Mouse (Mus musculus) cerebellum, adult 18-20 months (tissue): ENCODE results near the gene Metap1.
"Not testable (repeated sequence)": the region's sequence is repeated elsewhere in the genome, so short reads cannot be mapped to it uniquely, and the experiment has no call there.

Experiments used
- DNase-seq, 2 experiments: peaks; one replicate each; pipeline ENCODE4 v3.0.0; 2021

Metap1 gene

GRCm38 (mm10) chr3:138499854-138500740, 10.8 kb upstream of the Metap1 start:
- no peak for DNase-seq

- no peak for DNase-seq
These were observed 9.4 kb upstream of the Metap1 start for GRCm38 (mm10) chr3:138498731-138499130.

- no peak for DNase-seq
These were observed 6.1 kb upstream of the Metap1 start for GRCm38 (mm10) chr3:138495166-138496145.

- DNase-seq, result no peak
These were observed 5.2 kb upstream of the Metap1 start for GRCm38 (mm10) chr3:138494565-138494964.

DNA sequence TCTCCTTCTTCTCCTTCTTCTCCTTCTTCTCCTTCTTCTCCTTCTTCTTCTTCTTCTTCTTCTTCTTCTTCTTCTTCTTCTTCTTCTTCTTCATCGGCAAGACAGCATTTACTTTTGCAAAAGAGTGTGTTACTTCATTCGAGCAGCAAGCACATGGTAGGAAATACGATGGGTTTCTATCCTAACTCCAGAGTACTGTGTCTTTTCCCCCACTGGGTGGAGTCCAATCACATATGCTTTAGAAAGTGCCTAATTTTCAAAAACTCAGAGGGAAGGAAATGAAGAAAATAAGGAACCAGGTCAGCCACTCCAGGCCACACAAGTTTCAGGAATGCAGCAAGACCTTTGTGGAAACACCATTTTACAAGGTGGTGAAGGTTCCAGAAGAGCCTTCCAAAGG, 4.4 kb upstream of the Metap1 start:
- DNase-seq, result no peak

GRCm38 (mm10) chr3:138490034-138490337, 671 bp upstream of the Metap1 start:
- peak; percentile 17 to 27 for DNase-seq

- peak in 1 of 2 experiments; percentile 7 for DNase-seq
These were observed 560 bp downstream of the Metap1 start for GRCm38 (mm10) chr3:138488584-138489326.

DNA sequence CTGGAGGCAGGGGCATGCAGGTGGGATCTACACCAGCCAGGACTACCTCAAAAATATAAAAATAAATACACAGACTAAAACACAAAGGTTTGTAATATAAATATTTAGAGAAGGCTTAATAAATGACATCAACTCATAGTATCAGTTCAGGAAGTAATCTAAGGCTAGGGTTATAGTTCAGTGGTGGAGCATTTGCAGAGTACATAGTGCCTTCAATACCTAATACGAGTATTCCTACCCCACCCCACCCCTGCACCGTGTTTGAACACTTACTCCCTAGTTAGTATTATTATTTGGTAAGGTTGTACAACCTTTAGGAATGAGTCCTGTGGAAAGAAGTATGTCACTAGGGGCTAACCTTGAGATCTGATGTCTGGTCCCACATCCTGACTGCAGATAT, 6.1 kb downstream of the Metap1 start:
- DNase-seq, result no peak

DNA sequence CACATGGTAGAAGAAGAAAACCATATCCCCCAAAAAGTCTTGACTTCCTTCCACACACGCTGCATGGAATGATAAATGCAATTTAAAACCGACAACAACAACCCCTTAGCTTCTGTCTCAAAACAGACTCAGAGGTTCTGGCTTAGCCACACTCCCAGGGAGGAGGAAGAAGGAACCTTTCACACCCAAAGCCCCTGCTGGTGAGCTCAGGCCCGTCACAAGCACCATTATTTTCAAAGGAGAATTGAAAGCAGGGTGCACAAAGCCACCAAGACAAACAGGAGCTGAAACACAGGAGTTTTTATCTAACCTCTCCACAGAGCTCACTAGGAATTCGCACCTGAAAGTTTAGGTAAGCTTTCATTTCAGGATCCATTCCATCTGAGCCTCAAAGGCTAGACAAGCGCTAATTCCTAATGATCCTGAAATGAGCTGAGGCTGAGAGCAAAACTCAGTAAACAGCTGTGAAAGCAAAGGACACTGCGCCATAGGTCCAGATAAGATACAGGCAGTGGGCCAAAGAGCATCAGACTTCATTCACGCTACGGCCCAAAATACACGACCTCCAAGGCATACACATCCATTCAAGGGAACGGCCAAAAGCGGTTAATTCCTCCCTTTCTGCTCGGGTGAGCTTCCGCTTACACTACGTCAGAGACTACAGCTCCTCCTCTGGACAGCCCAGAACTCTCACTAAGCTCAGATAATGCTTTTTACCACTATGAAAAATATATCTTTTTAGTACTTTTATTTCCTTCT, 7.6 kb downstream of the Metap1 start:
- DNase-seq, result no peak

DNA sequence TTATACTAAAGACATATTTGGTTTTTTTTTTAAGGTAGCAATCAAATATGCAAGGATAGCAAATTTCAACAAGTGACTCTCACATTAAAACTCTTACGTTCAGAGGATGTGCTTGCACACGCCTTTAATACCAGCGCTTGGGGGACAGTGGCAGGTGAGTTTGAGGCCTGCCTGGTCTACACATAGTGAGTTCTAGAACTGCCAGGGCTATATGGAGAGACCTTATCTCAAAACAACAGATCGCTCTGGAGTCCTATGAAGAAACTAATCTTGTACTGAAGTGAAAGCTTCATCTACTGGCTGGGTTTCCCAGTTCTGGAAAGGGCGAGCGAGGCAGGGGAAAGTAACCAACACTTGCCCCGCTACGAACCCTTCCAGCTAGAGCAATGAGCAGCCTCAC, 9.8 kb downstream of the Metap1 start:
- DNase-seq, result no peak

DNA sequence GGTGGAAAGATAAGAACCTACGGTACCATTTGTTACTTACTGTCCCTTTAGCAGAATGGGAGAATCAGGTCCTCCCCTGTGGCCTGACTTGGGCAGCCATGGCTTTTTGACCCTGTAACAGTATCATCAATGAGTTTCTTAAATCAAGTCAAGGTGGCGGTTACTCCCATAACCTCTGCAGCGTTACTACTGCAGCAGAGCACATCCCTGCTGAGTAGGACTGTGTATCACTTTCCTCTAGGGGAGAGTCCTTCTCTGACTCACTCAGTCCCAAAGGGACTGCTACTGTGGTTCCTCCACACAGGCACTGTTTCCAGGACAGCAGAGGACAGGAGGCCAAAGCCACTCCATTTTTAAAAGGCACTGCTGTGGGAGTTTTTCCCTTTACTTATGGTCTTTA, 18.2 kb downstream of the Metap1 start:
- no peak for DNase-seq

- DNase-seq, result not testable (repeated sequence)
These were observed 22.7 kb downstream of the Metap1 start for GRCm38 (mm10) chr3:138466656-138467055.

GRCm38 (mm10) chr3:138464573-138465147, 24.7 kb downstream of the Metap1 start:
- DNase-seq, result no peak

DNA sequence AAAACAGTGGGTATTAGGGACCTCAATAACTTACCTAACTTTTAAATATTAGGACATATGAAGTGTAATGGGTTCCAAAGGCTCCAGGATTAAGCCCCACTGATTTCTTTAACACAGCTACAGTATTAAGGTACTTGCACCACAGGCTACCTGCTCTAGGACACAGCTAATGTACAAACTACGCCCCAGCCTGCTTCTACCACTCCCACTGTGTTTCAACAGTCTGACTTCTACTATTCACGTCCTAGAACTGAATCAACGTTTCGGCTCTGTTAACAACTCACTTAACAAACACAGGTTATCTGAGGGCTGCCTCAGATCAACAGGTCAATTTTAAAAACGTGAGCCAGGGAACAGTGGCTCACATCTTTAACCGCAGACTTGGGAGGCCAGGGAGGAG, 25.5 kb downstream of the Metap1 start:
- no peak for DNase-seq

- no peak for DNase-seq
These were observed 26.2 kb downstream of the Metap1 start for GRCm38 (mm10) chr3:138463137-138463536.

DNA sequence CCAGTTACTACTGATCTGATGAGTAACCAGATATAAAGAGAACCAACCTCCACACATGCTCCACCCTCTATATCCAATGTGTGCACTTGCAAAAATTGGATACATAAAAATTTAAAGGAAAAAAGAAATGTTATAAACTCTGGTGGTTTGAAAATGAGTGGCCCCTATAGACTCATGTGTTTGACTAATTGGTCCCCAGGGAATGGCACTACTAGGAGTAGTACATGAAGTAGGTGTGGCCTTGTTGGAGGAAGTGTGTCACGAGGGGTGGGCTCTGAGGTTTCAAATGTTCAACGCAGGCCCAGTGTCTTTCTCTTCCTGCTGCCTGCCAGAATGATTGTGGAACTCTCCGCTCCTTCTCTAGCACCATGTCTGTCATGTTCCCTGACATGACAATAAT, 27.5 kb downstream of the Metap1 start:
- DNase-seq, result no peak

DNA sequence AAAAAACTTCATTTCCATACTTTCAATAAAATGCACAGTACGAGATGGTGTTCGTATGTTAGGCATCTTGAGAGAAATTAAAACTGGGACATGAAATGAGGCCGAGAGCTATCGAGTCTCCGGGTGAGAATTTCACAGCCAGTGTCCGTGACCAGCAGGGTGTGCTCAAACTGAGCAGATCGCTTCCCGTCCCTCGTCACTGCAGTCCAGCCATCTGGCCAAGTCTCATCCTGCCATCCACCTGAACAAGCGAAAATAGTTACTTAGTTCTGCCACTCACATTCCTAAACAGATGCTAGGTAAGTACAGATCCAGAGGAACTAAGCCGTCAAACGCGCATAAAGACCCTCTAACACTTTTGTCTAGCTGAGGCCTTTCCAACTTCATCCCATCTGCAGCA, 29.1 kb downstream of the Metap1 start:
- peak; percentile 77 to 82 for DNase-seq

GRCm38 (mm10) chr3:138458441-138458840, 30.9 kb downstream of the Metap1 start:
- DNase-seq, result no peak

- no peak for DNase-seq
These were observed 34.4 kb downstream of the Metap1 start for GRCm38 (mm10) chr3:138454711-138455435.

- DNase-seq, result no peak
These were observed 35.1 kb downstream of the Metap1 start for GRCm38 (mm10) chr3:138454234-138454633.

GRCm38 (mm10) chr3:138452169-138452568, 37.1 kb downstream of the Metap1 start:
- DNase-seq, result no peak
